Mouse (Mus musculus) lung, postnatal 0 days (tissue): Measurements from ENCODE around the gene Ercc8.

Experiments used
- CTCF ChIP-seq: IDR thresholded peaks from 2 replicates; pipeline ENCODE4 v1.5.1; 2016; ENCODE audit warnings: antibody characterized with exemption, mild to moderate bottlenecking
- EP300 ChIP-seq: IDR thresholded peaks from 2 replicates; pipeline ENCODE4 v1.6.1; 2016; ENCODE audit warnings: antibody characterized with exemption, mild to moderate bottlenecking, control low read depth

DNA sequence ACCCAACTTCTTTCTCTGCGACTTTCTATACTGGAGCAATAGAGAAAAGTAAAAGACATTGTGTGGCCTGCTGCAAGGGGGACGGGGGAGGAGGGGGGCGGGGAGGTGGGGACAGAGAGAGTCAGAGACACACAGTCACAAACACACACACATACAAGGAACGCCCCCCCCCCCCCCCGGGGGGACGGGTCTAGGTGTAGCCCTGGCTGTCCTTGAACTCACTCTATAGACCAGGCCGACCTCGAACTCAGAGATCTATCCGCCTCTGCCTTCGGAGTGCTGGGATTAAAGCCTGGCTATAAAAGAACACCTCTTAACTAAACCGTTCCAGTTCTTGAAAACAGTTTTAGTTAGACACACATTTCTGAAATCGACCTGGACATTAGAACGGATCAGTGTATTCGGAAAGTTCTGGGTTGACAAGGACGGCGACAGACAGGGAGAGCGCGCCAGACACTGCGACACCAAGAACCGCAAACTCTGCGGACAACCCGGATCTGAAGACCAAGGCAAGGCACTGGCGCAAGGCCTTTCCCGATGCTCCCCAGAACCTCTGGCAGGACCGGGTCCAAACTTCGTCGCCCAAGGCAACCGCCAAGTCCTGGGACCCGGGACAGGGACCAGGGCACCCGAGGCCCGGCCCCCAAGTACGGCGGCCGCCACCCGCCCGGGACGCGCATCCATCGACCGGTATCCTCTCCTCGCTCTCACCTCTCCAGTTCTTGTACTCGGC lies 633 bp upstream of the Ercc8 start:
- TF ChIP-seq CTCF (no peak), EP300 (no peak)
